Mouse (Mus musculus): ENCODE measurements around the gene Rapgef5.
"Not testable (repeated sequence)": the region's sequence is repeated elsewhere in the genome, so short reads cannot be mapped to it uniquely, and the experiment has no call there.

Gene Rapgef5

DNA sequence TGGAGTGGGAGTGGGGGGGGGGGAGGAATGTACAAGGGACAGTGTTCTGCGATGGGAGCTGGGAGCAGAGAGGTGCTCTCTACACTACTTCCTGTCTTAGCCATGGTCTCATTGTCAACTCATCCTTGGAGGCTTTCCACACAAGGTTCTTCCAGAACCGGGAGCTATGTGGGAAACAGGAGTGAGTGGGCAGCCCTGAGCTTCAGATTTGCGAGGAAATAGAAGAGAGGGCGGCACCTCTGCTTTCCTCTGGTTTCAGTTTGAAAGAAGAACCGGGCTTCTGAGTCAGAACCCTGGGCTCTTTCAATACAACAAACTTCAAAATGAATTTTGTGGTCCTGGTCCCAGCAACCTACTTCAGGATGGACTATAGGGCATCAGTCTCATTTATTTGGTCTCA, 244.1 kb downstream of the Rapgef5 start:
- in situ Hi-C loops (cut with MboI; ENCODE audit: low sequenced_read_pairs) = loop anchor here (10.0 kb wide), 2 partner anchors 166 to 356 kb away; no protein-coding TSS in a partner anchor

DNA sequence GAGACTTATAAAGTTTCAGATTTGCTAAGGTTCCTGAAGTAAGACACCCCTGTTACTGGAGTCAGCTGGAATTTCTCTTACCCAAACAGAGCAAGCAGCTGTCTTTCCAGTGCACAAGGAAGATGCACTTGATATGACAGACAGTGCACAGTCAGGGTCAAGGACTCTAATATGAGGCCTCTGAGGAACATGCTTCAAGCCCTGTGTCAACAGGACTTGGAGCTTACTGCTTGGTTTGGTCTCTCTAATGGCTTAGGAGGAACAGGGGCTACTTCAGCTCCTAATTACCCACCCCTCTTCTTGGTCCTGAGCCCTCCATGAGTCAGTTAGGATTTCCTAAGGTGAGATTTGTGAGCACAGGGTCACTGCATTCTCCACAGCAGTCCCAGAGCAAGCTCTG, 244.6 kb downstream of the Rapgef5 start:
- in situ Hi-C loops (cut with MboI; ENCODE audit: low sequenced_read_pairs) = loop anchor here (10.0 kb wide), 2 partner anchors 166 to 356 kb away; no protein-coding TSS in a partner anchor

DNA sequence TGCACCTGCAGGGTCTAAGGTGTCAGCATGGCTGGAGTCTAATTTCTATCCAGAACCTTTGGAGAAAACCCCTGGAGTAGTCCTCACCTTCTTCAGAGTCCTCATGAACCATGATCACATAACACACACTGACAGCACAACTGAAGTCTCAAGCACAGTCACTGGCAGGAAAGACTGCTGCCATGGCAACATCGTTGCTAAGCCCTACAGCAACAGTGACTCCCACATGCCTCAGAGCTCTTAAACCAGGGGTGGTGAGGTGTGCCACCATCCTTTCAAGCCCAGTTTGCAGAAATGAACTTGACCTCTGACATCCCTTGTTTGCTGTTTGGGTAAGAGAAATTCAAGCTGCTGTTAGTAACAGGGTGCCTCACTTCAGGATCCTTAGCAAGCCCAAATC, 245.4 kb downstream of the Rapgef5 start:
- in situ Hi-C loops (cut with MboI; ENCODE audit: low sequenced_read_pairs) = loop anchor here (10.0 kb wide), 2 partner anchors 167 to 357 kb away; no protein-coding TSS in a partner anchor

DNA sequence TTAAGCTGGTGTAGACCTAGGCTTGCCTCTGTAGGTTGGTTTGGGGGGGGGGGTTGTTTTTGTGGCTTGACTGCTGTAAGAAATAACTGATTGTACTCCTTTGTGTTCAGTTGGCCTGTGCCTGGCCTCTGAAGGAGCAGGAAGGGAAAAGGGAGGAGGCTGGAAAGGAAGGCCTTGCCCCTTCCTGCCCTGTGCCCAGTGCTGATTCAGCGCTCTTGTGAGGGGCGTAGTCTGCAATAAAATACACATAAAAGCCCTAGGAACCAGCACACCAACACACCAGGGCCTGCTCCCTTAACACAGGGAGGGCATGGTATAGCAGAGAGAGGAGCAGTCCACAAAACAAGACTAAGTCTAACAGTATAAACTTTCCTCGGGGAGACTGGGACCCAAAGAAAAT, 247.0 kb downstream of the Rapgef5 start:
- in situ Hi-C loops (cut with MboI; ENCODE audit: low sequenced_read_pairs) = loop anchor here (10.0 kb wide), 2 partner anchors 168 to 358 kb away; no protein-coding TSS in a partner anchor

DNA sequence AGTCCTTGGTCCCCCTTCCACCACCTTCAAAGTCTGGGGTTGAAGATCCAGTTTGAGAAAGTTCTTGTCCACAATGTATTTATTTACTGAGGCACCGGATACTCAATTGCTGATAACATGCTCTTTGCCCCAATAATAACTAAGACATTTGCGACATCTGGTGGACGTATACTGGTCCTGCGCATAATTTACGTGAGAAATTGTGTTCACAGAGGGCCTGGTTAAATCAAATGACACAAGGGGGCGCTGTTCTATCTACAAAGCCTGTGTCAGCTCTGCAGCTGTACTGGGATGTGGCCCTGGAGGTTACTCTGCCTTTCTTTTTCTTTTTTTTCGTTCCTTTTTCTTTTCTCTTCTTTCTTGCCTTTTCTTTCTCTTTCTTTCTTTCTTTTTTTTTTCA, 248.6 kb downstream of the Rapgef5 start:
- in situ Hi-C loops (cut with MboI; ENCODE audit: low sequenced_read_pairs) = loop anchor here (10.0 kb wide), 2 partner anchors 170 to 360 kb away; no protein-coding TSS in a partner anchor

DNA sequence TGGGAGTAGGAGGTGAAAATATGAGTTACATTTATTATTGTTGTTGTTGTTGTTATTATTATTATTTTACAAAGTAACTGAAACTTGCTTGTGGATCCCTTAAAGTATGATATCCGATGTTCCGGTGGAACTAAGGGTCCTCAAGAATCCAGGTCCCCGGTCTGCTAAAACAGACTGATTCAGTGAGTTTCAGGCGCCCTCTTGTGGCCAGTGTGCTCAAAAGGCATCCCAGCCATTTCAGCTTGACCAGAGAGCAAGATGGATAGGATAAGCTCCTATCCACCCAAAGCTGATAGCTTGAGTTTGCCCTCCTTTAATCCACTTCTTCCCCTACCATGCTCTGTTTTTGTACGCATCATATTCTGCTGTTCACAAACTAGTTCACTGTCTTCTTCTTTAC, 252.8 kb downstream of the Rapgef5 start:
- in situ Hi-C loops (cut with MboI; ENCODE audit: low sequenced_read_pairs) = loop anchor here (10.0 kb wide), 2 partner anchors 174 to 364 kb away; no protein-coding TSS in a partner anchor

DNA sequence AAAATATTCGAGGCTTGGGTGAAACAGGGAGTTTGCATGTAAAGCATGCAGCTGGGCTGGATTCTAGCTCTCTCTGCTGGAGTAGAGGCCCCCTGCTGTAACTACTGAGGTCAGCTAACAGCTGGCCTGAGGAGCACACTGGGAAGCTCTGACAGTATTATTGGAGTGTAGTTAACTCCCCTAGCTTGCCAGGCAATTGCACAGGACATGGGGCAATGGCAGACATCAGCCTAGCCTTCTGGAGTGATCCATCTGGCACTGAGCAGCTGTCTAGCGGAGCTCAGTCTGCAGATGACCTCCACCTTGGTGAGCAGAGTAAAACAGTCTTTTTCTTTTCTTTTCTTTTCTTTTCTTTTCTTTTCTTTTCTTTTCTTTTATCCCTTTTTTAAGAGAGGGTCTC, 253.9 kb downstream of the Rapgef5 start:
- in situ Hi-C loops (cut with MboI; ENCODE audit: low sequenced_read_pairs) = no loop called here

DNA sequence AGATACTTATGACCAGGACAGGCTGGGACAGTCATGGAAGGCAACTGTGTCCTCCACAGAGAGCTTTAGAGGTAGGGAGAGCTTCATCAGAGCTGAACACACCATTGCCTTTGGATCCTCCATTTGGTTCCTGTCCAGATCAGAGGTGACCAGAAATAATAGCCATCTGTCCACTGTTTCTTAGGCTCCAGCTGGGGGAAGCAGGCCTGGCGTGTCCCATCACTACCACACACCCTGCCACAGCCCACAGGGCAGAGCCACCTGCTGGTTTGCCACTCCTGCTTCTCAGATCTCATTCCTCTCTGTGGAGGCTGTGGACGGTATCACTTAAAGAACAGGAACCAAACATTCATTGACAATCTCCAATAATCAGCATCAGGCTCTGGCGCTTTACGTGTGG, 254.9 kb downstream of the Rapgef5 start:
- in situ Hi-C loops (cut with MboI; ENCODE audit: low sequenced_read_pairs) = no loop called here

DNA sequence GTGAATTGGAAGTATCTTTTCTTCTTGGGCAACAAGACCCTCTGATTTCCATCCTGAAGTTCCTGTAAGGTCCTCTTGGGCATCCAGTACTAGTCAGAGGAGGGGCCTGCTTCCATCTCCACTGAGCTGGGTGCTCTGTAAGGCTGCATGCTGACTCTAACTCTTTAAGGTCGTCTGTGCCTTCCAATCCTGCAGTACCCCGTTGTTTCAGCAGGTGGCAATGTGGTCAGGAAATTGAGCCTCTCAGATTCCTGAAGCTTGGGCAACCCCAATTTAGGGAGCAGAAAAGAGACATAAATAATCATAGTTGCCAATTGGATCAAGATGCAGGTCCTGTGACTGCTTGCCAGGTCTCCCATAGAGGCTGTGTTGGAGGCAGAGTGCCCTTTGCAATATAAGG, 256.4 kb downstream of the Rapgef5 start:
- in situ Hi-C loops (cut with MboI; ENCODE audit: low sequenced_read_pairs) = no loop called here

DNA sequence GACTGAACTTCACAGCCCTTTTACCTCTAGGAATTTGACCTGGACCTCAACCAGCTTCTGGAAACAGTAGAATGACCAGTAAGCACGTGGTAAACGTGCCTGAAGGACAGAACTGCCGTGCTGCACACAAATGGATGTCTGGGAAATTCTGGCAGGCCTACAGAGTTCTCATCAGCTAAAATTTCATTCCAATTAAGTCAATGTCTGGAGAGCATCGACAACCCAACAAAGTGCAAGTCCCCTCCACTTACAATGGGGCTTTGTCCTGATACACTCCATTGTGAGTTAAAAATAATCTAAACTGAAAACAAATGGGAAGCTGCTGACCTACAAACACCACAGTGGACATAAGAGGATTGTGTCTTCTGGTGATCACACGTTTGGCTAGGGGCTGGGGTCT, 260.6 kb downstream of the Rapgef5 start:
- in situ Hi-C loops (cut with MboI; ENCODE audit: low sequenced_read_pairs) = no loop called here

DNA sequence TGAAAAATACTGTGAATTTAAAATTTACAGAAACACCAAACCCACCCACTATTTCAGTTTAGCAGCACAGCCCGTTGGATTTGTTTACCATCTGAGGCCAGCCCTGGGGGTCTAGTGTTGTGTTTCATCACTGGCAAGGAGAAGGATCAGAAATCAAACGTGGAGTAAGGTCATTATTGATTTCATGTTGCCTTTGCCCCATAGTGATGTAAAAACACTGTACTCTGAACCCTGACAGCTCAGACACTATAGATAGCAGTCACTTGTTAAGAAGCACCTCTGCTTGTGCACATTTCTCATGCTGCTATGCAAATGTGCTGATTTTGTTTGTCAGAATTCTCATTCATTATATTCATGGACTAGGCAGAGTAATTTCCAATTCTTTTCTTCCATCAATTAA, 265.1 kb downstream of the Rapgef5 start:
- in situ Hi-C loops (cut with MboI; ENCODE audit: low sequenced_read_pairs) = no loop called here

DNA sequence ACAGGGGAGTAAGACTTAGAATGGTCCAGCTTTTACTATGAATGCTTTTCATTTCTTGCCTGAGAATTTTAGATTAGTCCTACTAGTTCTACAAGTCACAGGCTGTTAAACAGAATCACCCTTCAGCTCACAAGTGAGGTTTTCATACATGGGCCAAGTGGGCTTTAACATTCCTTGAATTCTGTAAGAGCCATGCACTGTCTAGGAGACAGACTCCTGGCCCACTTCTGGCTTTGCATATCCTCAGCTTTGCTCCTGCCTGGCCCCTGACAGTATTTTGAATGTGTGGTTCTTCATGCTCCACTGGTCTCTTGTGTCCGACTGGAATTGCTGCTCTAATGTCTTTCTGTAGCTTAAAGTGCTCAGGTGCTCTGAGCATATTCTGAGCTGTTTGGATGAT, 267.1 kb downstream of the Rapgef5 start:
- in situ Hi-C loops (cut with MboI; ENCODE audit: low sequenced_read_pairs) = no loop called here

DNA sequence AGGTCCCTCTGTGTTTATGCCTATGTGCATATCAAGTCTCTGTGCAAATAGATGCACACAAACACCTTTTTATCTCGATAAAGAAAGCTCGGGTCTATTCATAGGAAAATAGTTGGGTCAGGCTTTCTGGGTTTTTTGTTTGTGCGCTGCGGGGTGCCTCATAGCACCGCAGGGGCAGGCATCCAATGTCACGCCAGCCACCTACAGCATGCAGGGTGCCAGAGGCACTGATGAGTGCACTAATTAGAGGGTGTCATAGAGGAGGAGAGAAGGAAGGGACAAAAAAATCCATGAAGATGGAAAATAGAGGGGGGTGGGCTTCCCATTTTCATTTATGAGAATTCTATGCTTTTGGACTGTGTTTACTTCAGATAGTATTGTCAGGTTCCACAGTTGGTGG, 270.3 kb downstream of the Rapgef5 start:
- in situ Hi-C loops (cut with MboI; ENCODE audit: low sequenced_read_pairs) = no loop called here

DNA sequence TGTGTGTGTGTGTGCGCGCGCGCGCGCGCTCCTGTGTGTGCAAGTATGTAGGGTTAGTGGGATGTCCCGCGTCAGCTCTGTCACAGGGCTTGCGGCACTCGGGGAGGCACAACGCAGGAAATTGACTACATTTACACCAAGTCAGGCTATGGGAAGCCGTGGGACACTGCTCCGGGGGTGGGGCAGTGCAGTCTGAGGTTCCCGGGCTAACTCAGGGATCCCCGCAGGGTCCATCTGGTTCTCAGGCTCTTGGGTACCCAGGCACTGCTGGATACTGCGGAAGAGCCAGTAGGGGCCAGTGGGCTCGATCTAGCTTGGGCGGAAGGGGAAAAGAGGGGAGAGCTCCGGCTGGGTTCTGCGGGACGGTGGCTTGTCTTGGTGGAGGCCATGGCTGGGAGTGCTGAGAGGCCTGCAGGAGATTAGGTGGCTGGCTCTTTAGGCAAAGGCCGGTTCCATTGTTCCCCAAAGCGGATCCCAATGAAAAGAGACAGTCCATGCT, 272.3 kb downstream of the Rapgef5 start:
- in situ Hi-C loops (cut with MboI; ENCODE audit: low sequenced_read_pairs) = no loop called here

DNA sequence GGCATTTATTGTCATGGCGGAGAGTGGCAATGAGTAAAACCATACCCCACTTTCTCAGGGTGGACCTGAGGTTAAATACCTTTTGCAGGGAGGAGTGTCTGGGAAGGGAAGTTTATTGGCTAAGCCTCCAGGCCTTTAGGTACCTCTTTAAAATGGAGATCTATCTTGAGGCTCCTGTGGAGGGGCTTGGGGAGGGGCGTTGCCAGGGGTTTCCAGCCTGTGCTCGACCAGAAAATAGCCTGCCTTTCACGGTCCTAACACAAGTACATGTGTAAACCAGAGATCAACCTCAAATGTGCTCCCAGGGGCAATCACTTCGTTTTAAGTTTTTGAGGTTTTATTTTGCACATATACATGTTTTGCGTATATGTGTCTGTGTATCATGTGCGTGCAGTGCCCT, 272.7 kb downstream of the Rapgef5 start:
- in situ Hi-C loops (cut with MboI; ENCODE audit: low sequenced_read_pairs) = no loop called here

DNA sequence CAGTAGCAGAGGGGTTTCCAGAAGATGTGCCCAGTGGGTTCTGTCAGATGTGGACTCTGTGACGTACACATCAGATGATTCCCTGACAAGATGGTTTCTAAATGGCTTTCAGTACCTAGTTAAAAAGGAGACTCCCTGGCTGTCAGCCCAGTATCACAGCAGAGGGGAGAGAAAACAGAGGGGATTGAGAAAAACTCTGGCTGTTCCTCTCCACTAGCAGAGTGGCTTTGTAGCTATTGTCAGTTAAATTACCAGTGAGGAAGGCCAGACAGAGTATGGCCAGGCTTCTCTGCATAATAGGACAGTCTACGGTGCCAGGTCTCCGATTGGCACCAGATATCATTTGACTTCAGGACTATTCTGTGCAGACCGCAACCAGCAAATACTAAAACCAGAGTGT, 279.0 kb downstream of the Rapgef5 start:
- in situ Hi-C loops (cut with MboI; ENCODE audit: low sequenced_read_pairs) = no loop called here

DNA sequence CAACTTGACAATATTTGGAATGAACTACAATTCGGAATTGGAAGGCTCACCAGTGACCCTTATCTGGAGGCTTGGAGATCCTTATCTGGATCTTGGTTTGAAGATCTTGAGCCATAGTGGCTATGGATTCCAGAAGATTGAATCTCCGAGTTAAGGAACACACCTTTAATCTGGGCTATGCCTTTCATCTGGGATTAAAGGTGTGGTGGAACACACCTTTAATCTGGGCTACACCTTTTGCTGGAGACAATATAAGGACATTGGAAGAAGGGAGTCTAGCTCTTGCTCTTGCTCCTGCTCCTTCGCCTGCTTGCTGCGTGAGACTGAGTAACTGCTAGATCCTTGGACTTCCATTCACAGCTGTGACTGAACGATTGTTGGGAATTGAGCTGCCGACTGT, 287.7 kb downstream of the Rapgef5 start, which contains the start of gene Cdca7l:
Cdca7l (plus strand) TSS at position 301 of the 400 bp plus-strand sequence.
- in situ Hi-C loops (cut with MboI; ENCODE audit: low sequenced_read_pairs) = not testable (repeated sequence)

DNA sequence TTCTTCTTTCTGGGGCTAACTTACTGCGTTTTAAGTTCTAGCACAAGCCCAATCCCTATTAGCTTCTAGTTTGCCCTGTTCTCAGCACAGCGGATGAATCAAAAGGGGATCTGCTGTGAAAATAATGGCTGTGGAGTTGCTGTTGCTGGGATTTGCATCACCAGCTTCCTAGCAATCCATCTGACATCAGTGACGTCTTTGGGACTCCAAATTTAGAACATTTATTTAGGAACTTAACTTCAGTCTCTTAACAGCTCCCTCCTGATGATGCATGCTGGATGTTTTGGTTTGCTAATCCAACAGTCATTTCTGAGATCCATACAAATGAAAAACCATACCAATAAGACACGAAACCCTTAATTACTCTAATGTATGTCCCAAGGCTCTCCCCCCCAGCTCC, 289.3 kb downstream of the Rapgef5 start:
- in situ Hi-C loops (cut with MboI; ENCODE audit: low sequenced_read_pairs) = no loop called here

DNA sequence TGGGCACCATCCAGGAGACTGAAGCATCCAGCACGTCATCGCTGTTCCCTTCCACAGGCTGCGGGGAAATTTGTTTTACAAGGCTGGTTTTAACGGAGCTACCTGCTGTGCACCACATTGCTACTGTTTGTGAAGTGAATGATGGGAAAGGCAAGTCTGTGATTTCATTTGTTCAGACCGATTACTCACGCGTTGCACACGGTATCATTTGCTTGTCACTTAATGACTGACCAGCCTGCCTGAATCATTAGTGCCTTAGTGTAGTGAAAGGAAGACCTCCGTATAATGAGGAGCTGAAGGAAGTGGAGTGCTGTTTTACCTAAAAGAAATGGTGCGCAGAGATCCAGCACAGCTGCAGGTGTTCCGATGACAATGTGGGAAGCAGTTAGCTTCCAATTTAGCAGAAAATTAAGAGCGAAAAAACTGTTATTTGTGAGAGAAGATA, 289.8 kb downstream of the Rapgef5 start:
- in situ Hi-C loops (cut with MboI; ENCODE audit: low sequenced_read_pairs) = no loop called here

DNA sequence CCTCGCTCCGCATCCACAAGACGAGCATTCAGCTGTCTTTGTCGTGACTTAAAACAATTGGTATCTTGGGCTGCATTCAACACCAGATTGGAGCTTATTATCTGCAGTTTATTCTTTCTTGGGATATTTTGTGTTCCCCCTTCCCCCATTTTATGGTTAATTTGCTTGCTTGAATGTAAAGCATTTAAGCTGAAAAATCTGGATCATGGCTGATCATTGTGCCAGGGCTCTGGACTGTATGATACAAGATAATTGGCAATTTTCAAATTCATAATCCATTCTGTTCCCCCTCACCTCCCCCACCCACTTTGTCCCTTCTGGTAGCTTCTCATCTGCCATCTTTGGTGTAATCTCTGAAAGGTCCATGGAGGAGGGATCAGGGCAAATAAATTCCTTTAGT, 290.2 kb downstream of the Rapgef5 start:
- in situ Hi-C loops (cut with MboI; ENCODE audit: low sequenced_read_pairs) = no loop called here

DNA sequence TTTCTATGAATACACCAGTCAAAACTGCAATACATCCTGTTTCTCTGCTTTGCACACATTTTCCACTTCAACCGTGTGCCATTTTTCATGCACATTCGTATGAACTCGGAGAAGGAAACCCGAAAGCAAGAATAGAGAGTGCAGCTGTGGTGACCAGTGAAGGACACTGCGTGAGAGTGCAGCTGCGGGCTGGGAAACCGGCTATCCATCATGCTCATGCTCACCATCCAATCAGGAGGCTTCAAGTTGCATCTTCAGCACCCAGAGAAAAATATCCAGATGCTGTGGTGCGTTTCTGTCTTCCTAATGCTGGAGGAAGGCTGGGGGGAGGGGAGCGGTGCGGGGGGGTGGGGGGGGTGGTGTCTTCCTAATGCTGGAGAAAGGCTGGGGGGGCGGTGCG, 291.4 kb downstream of the Rapgef5 start:
- in situ Hi-C loops (cut with MboI; ENCODE audit: low sequenced_read_pairs) = no loop called here

DNA sequence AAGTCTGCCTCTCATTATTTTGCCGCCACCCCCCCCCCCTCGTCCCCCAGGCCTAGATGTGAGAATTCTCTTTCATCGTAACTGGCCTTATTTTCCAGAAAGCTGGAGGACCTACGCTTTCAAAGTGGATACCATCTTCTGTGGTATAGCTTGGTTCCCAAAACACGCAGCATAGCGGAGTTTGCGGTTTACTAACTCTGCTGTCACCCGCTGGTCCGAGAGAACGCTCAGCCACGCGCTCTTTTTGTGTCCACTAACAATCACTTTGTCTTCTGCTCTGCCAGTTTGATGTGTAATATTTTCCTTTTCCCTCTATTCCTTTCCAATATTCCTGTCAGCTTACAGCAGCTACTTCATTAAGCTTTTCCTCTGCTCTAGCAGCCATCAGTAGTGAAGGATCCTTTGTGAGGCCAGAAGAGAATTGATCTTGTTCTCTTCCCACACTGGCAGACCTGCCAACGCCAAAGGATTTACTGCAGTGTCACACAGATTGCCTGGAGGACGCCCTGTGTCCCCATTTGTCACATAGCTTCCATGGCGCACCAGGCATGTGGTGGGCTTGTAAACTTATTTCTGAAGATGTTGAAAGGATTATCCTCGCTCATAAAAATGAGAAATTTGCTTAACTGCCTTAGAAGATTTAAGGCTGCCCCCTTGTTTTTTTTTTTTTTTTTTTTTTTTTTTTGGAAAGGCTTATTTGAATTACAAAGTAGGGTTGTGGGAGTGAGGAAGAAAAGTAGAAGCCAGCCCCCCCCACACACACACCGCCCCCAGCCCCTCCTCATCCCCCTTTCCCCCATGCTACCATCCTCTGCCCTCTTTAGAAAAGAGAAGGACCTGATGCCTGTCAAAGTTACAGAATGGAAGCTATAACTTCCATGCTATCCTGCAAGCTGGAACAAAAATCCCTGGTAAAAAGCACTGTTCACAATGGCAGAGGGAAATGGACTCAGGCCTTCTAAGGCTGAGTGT, 292.4 kb downstream of the Rapgef5 start:
- in situ Hi-C loops (cut with MboI; ENCODE audit: low sequenced_read_pairs) = no loop called here
